26 mouse cellular contexts compared by ENCODE assay signal in the genomic region with DNA sequence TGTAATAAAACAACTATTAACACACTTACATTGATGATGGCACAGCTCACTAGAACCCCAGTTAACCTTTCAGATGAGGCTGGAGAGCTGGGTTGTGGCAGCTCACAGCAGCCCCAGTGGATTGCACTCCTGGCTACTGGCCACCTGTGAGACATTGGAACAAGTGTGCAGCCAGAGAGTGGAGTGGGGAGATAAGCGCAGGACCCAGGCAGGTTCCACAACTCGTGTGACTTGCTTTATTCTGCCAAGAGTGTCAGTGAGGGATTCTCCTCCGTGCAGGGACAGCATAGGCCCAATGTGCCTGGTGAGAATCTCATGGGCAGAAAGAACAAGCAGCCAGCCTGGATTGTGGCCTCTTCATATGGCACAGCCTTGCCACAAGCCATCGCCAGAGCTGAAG.
DNase-seq lines count a peak whose midpoint lies in the region; ATAC-seq and TF ChIP-seq lines count a peak whose summit lies in the region.
"Had no signal": no experiment of that assay in that cellular context is flagged by ENCODE, and none has a peak within 500 bp of the region (broad histone marks: within the 10 kb centered on the region; RNA-seq: fewer than 3 reads in every experiment).

No protein-coding gene starts in this region.

- DNase-seq in heart, adult 2 months = peak; percentile 50 to 71
- DNase-seq in heart, embryonic 10.5 days (ENCODE audit: low spot score) = no peak
- DNase-seq in heart, adult 9 months (ENCODE audit: low spot score in 2 of 2) = peak; percentile 49 to 65
- DNase-seq in heart, postnatal 14 days = peak; percentile 49 to 60
- DNase-seq in cerebellum, postnatal 36 days = no peak
- no peak for DNase-seq in cerebellum, adult 9-10 months
- DNase-seq in cerebellum, postnatal 10 days = no peak
- DNase-seq: adrenal gland, adult 2 months; adrenal gland, postnatal 14 days; cerebellum, adult 11-12 months; cerebellum, adult 8-10 months; cerebellum, postnatal 25 days; gastrocnemius, postnatal 10 days; gastrocnemius, postnatal 36 days; kidney, adult 18-20 months; kidney, adult 9 months had no signal

- H3K27me3 ChIP-seq in heart, adult 2 months (ENCODE audit: control insufficient read depth, insufficient read depth, low read length) = no peaks in the 10 kb centered on the region
- H3K27me3 ChIP-seq in heart, embryonic 10.5 days (ENCODE audit: insufficient read depth, poor library complexity, severe bottlenecking) = no peaks in the 10 kb centered on the region
- H3K27me3 ChIP-seq in heart, embryonic 16.5 days (ENCODE audit: control insufficient read depth, insufficient read depth, low read length) = no peaks in the 10 kb centered on the region
- H3K27me3 ChIP-seq: forebrain, embryonic 13.5 days; heart, embryonic 15.5 days had no signal

- 57% methylated on average over 4 of the region's 4 CpGs for WGBS in heart, adult 2 months
- WGBS in heart, embryonic 10.5 days = 77% methylated on average over 4 of the region's 4 CpGs
- 49% methylated on average over 4 of the region's 4 CpGs for WGBS in heart, embryonic 16.5 days

- intact Hi-C loops in heart, adult 2 months (cut with DNase I) = loop anchor here (2.0 kb wide), 1 partner anchor 303 kb away; no protein-coding TSS in a partner anchor
- intact Hi-C loops in heart, postnatal 14 days (cut with DNase I) = loop anchor here (2.0 kb wide), 1 partner anchor 305 kb away; no protein-coding TSS in a partner anchor

- H3K9ac ChIP-seq in heart, adult 2 months (ENCODE audit: low read depth, low read length) = no peak overlapping the region
- no peak overlapping the region for H3K9ac ChIP-seq in heart, embryonic 16.5 days (ENCODE audit: low read length)
- H3K9ac ChIP-seq: forebrain, embryonic 13.5 days; heart, embryonic 15.5 days; hindbrain, embryonic 14.5 days had no signal

- H3K9me3 ChIP-seq in heart, embryonic 10.5 days = no peaks in the 10 kb centered on the region
- no peaks in the 10 kb centered on the region for H3K9me3 ChIP-seq in heart, embryonic 16.5 days (replicated peaks; ENCODE audit: control insufficient read depth, low read length)
- H3K9me3 ChIP-seq: forebrain, embryonic 10.5 days; forebrain, embryonic 13.5 days; heart, embryonic 15.5 days had no signal

- no peak for TF ChIP-seq CTCF in heart, adult 2 months (IDR thresholded peaks at IDR 0.05)

- no peak overlapping the region for H3K4me2 ChIP-seq in heart, embryonic 16.5 days (ENCODE audit: low read depth, low read length)
- H3K4me2 ChIP-seq: forebrain, embryonic 13.5 days; heart, embryonic 15.5 days; hindbrain, embryonic 14.5 days had no signal

- peaks cover 2% of the 10 kb centered on the region; the same call in 1 of the 2 replicates for H3K4me1 ChIP-seq in heart, adult 2 months (ENCODE audit: control insufficient read depth, insufficient read depth, low read length)
- H3K4me1 ChIP-seq in heart, embryonic 10.5 days = peaks cover 1% of the 10 kb centered on the region
- H3K4me1 ChIP-seq in heart, embryonic 16.5 days (ENCODE audit: control insufficient read depth, insufficient read depth, low read length) = peaks cover 8% of the 10 kb centered on the region
- H3K4me1 ChIP-seq: forebrain, embryonic 10.5 days had no signal

- peak; percentile 55; the same call in 1 of the 2 replicates for ATAC-seq in heart, embryonic 16.5 days (replicated peaks; ENCODE audit: extremely low read depth, insufficient read depth, low FRiP score)
- ATAC-seq: CD4-positive, CD25-positive, alpha-beta regulatory T cell, adult 4 months; forebrain, embryonic 13.5 days; forebrain, embryonic 16.5 days; hindbrain, postnatal 0 days; inflammation-experienced regulatory T-cells, adult 6 months; intestine, embryonic 16.5 days had no signal

- H3K36me3 ChIP-seq in heart, adult 2 months (ENCODE audit: control insufficient read depth, insufficient read depth, low read length) = no peaks in the 10 kb centered on the region
- 0 out of 2 replicates have a peak, but pooled peaks cover 4% of the 10 kb centered on the region for H3K36me3 ChIP-seq in heart, embryonic 10.5 days
- H3K36me3 ChIP-seq in heart, embryonic 16.5 days (ENCODE audit: control insufficient read depth, insufficient read depth) = no peaks in the 10 kb centered on the region
- H3K36me3 ChIP-seq: heart, embryonic 15.5 days had no signal

- no peak for TF ChIP-seq POLR2A in heart, adult 2 months (IDR thresholded peaks at IDR 0.05; ENCODE audit: insufficient read depth, low read depth, low read length)

- H3K4me3 ChIP-seq in heart, adult 2 months = no peak overlapping the region
- H3K4me3 ChIP-seq in heart, embryonic 10.5 days = no peak overlapping the region
- H3K4me3 ChIP-seq in heart, embryonic 16.5 days (ENCODE audit: low read length) = no peak overlapping the region
- H3K4me3 ChIP-seq: forebrain, embryonic 10.5 days; forebrain, embryonic 13.5 days; heart, embryonic 15.5 days had no signal

- no peaks in the 10 kb centered on the region for H3K79me2 ChIP-seq in heart, adult 2 months (replicated peaks; ENCODE audit: control insufficient read depth, insufficient read depth, low read length)

- no peak overlapping the region for H3K27ac ChIP-seq in heart, adult 2 months
- H3K27ac ChIP-seq in heart, embryonic 10.5 days = no peak overlapping the region
- H3K27ac ChIP-seq in heart, embryonic 16.5 days (ENCODE audit: low read length) = no peak overlapping the region
- H3K27ac ChIP-seq: forebrain, embryonic 10.5 days; forebrain, embryonic 13.5 days; heart, embryonic 15.5 days; hindbrain, embryonic 14.5 days; hindbrain, postnatal 0 days had no signal

- TF ChIP-seq EP300 in heart, adult 2 months (IDR thresholded peaks at IDR 0.05; ENCODE audit: insufficient read depth, low read depth, low read length) = peak; percentile 90; the same call in 1 of the 2 replicates

Comparison
In these comparisons a context has a peak if more than half of its experiments do, and no peak if none do; other contexts are left out.
1. DNase-seq: peak in heart, adult 2 months (2 of 2), heart, adult 9 months (2 of 2) and heart, postnatal 14 days (2 of 2); none in heart, embryonic 10.5 days (single experiment), cerebellum, postnatal 36 days (0 of 2), cerebellum, adult 9-10 months (single experiment) and cerebellum, postnatal 10 days (0 of 2).